Mouse (Mus musculus) hindbrain, postnatal 0 days (tissue): ENCODE data around the gene Abcg5. TPM values are rescaled to one million over a fixed set of nuclear protein-coding genes. Genes with fewer than 3 reads are reported as not detected.

Source experiments
- ATAC-seq: fragments of 200-750 bp; cut with Nextera tagmentation; 2 replicates; pipeline ENCODE4 v1.8.0; 2017; ENCODE audit warnings: mild to moderate bottlenecking, moderate TSS enrichment, moderate library complexity
- DNase-seq: peaks from one replicate; pipeline ENCODE4 v3.0.0-alpha.2; 2015; ENCODE audit warnings: low spot score
- H3K27ac ChIP-seq: fragments of 300-500 bp; sonication (generic); 2 replicates; pipeline ENCODE4 v1.5.1; 2014; ENCODE audit warnings: mild to moderate bottlenecking
- H3K27me3 ChIP-seq: fragments of 300-500 bp; sonication (generic); 2 replicates; pipeline ENCODE4 v1.6.1; 2014; ENCODE audit warnings: low read length, mixed read lengths; ENCODE audit not compliant: insufficient read depth
- H3K36me3 ChIP-seq: fragments of 300-500 bp; sonication (generic); 2 replicates; pipeline ENCODE4 v1.6.1; 2014; ENCODE audit warnings: low read length, mixed read lengths; ENCODE audit not compliant: insufficient read depth
- H3K4me1 ChIP-seq: fragments of 300-500 bp; sonication (generic); 2 replicates; pipeline ENCODE4 v1.6.1; 2014; ENCODE audit warnings: antibody characterized with exemption, low read length, mixed read lengths; ENCODE audit not compliant: insufficient read depth
- H3K4me2 ChIP-seq: fragments of 300-500 bp; sonication (generic); 2 replicates; pipeline ENCODE4 v1.6.1; 2014; ENCODE audit warnings: low read depth, mild to moderate bottlenecking, low read length, moderate library complexity, mixed read lengths
- H3K4me3 ChIP-seq: fragments of 300-500 bp; sonication (generic); 2 replicates; pipeline ENCODE4 v1.5.1; 2014; ENCODE audit warnings: low read length
- H3K9ac ChIP-seq: fragments of 300-500 bp; sonication (generic); replicated peaks from 2 replicates; pipeline ENCODE4 v1.6.1; 2014; ENCODE audit warnings: mild to moderate bottlenecking, low read length, moderate library complexity, mixed read lengths
- H3K9me3 ChIP-seq: fragments of 300-500 bp; sonication (generic); 2 replicates; pipeline ENCODE4 v1.6.1; 2016; ENCODE audit warnings: low read length, mixed read lengths
- CTCF ChIP-seq: IDR thresholded peaks from 2 replicates; pipeline ENCODE4 v1.5.1; 2016; ENCODE audit warnings: antibody characterized with exemption, control low read depth, low read depth
- WGBS: fragments of 180-500 bp; shearing (Covaris S2); extraction: QIAGEN DNeasy Blood & Tissue Kit; methylation state at CpG from one replicate; pipeline ENCODE4 v1.1.7; 2014; 5-methylcytosine and 5-hydroxymethylcytosine counted together
- polyA plus RNA-seq: library from polyadenylated mRNA; unstranded; fragments of >200 nt; fragmentation: Nextera tagmentation; extraction: Ambion mirVana; gene quantifications from 2 replicates; pipeline ENCODE4 v1.2.1, GENCODE M21; 2015
- total RNA-seq: library from RNA; depleted of rRNA; stranded (reverse); fragments of >200 nt; gene quantifications from 2 replicates; pipeline ENCODE4 v1.2.3, GENCODE M21; 2014

Abcg5 gene
- total and polyA plus RNA-seq, 2 experiments from 2014 or later: 1.4 to 2.4 TPM

GRCm38 (mm10) chr17:84658195-84658594, 24.6 kb downstream of the Abcg5 start:
- no peak for TF ChIP-seq CTCF
- ATAC-seq (no peak), DNase-seq (no peak)
- Histone ChIP-seq H3K27ac (no peak overlapping the region), H3K36me3 (no peaks in the 10 kb centered on the region), H3K27me3 (no peaks in the 10 kb centered on the region), H3K4me3 (no peak overlapping the region), H3K4me2 (no peak overlapping the region), H3K4me1 (0 out of 2 replicates have a peak, but pooled peaks cover 6% of the 10 kb centered on the region), H3K9ac (no peak overlapping the region), H3K9me3 (no peaks in the 10 kb centered on the region)
- 45% methylated on average over 5 of the region's 5 CpGs for WGBS

- no peak overlapping the region for H3K4me3 ChIP-seq
- no peak overlapping the region for H3K4me2 ChIP-seq
- ATAC-seq (no peak), DNase-seq (no peak)
- H3K9ac ChIP-seq: no peak overlapping the region
- H3K4me1 ChIP-seq: 0 out of 2 replicates have a peak, but pooled peaks cover 6% of the 10 kb centered on the region
- WGBS: 70% methylated on average over 7 of the region's 7 CpGs
- no peaks in the 10 kb centered on the region for H3K9me3 ChIP-seq
- TF ChIP-seq CTCF: no peak
- 0 out of 2 replicates have a peak overlapping the region, but pooled peaks have one; percentile 15 for H3K27ac ChIP-seq
- no peaks in the 10 kb centered on the region for H3K27me3 ChIP-seq
- H3K36me3 ChIP-seq: no peaks in the 10 kb centered on the region
These were observed 25.0 kb downstream of the Abcg5 start for GRCm38 (mm10) chr17:84657782-84658181.

- ATAC-seq (no peak), DNase-seq (no peak)
- Histone ChIP-seq H3K27me3 (no peaks in the 10 kb centered on the region), H3K9ac (no peak overlapping the region), H3K4me2 (no peak overlapping the region), H3K27ac (0 out of 2 replicates have a peak overlapping the region, but pooled peaks have one; percentile 15), H3K9me3 (no peaks in the 10 kb centered on the region), H3K4me3 (no peak overlapping the region), H3K4me1 (0 out of 2 replicates have a peak, but pooled peaks cover 6% of the 10 kb centered on the region), H3K36me3 (no peaks in the 10 kb centered on the region)
- 56% methylated on average over 3 of the region's 3 CpGs for WGBS
- TF ChIP-seq CTCF: no peak
These were observed 25.4 kb downstream of the Abcg5 start for GRCm38 (mm10) chr17:84657422-84657732.

GRCm38 (mm10) chr17:84656653-84657421, 26.0 kb downstream of the Abcg5 start:
- H3K4me1 ChIP-seq: 0 out of 2 replicates have a peak, but pooled peaks cover 6% of the 10 kb centered on the region
- DNase-seq: peak; percentile 72
- 34% methylated on average over 19 of the region's 19 CpGs for WGBS
- H3K9ac ChIP-seq: no peak overlapping the region
- TF ChIP-seq CTCF: no peak
- H3K27me3 ChIP-seq: no peaks in the 10 kb centered on the region
- ATAC-seq: peak; percentile 65
- no peaks in the 10 kb centered on the region for H3K9me3 ChIP-seq
- H3K4me2 ChIP-seq: no peak overlapping the region
- no peaks in the 10 kb centered on the region for H3K36me3 ChIP-seq
- H3K27ac ChIP-seq: peak overlapping the region; percentile 15; the same call in 1 of the 2 replicates
- H3K4me3 ChIP-seq: no peak overlapping the region

- DNase-seq: no peak
- Histone ChIP-seq H3K9me3 (no peaks in the 10 kb centered on the region), H3K4me2 (no peak overlapping the region)
These were observed 26.6 kb downstream of the Abcg5 start for GRCm38 (mm10) chr17:84656205-84656604.

GRCm38 (mm10) chr17:84653544-84653943, 29.3 kb downstream of the Abcg5 start:
- no peak for TF ChIP-seq CTCF
- ATAC-seq: no peak
- no peak for DNase-seq
- peaks cover 5% of the 10 kb centered on the region; the same call in 1 of the 2 replicates for H3K36me3 ChIP-seq
- H3K4me2 ChIP-seq: no peak overlapping the region
- no peaks in the 10 kb centered on the region for H3K9me3 ChIP-seq
- H3K27ac ChIP-seq: no peak overlapping the region
- no peak overlapping the region for H3K4me3 ChIP-seq
- 93% methylated on average over 9 of the region's 9 CpGs for WGBS
- 0 out of 2 replicates have a peak, but pooled peaks cover 6% of the 10 kb centered on the region for H3K4me1 ChIP-seq
- H3K9ac ChIP-seq: no peak overlapping the region
- no peaks in the 10 kb centered on the region for H3K27me3 ChIP-seq

More at GRCm38 (mm10) chr17:84656205-84656604, 26.6 kb downstream of the Abcg5 start:
- ATAC-seq: 0 out of 2 replicates have a peak, but pooled peaks have one; percentile 25
- Histone ChIP-seq H3K4me3 (no peak overlapping the region), H3K27ac (no peak overlapping the region; the same call in 1 of the 2 replicates), H3K4me1 (0 out of 2 replicates have a peak, but pooled peaks cover 6% of the 10 kb centered on the region), H3K36me3 (no peaks in the 10 kb centered on the region), H3K27me3 (no peaks in the 10 kb centered on the region), H3K9ac (no peak overlapping the region)
- no peak for TF ChIP-seq CTCF
- WGBS: 50% methylated on average over 5 of the region's 5 CpGs
